Mouse (Mus musculus): ENCODE data around the gene Krt222.
"Not testable (repeated sequence)": the region's sequence is repeated elsewhere in the genome, so short reads cannot be mapped to it uniquely, and the experiment has no call there.

Krt222 gene

DNA sequence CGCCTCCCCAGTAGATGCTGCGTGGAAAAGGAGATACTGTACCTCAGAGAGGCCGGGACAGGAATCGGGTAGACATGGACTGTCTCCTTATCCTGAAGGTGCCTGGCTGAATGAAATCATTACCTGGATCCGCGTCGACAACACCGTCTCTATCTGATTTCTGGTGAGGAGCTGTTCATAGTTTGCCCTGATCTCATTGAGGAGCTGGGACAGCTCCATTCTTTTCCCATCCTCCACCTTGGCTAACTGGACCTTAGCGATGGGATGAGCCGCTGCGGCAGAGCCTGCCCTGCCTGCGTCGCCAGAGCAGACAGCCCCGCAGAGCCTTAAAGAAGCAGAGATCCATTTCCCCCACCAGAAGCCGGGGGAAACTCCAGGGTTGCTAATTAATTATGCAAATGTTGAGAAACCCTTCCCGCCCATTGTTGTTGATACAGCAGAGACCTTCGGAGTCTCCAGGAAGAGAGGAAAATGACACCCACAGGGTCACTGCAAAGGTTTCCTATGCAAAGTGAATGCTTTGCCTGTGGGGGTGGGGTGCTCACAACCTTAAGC is at the start of gene Krt222:
Gene Krt222 (minus strand): TSS at position 266 of the 555 bp plus-strand sequence.
- no peak for DNase-seq (ENCODE audit: low read depth, low spot score)

DNA sequence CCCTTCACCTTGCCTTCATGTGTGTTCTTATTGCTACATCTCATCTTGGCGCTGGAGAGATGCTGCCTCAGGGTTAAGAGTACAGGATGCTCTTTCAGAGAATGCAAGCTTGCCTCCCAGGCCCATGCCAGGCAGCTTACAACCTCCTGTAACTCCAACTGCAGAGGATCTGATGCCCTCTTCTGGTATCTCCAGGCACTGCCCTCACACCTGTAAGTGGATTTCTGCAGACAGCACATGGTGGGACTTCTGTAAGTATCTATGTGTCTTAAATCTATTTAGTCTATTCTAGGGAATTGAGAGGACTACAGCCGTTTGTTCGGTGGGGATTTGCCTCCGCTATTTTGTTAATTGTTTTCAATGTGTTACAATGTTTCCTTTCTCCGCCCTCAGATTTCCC is 49.0 kb upstream of the Krt222 start:
- peak; percentile 15 for DNase-seq (ENCODE audit: low read depth, low spot score)

DNA sequence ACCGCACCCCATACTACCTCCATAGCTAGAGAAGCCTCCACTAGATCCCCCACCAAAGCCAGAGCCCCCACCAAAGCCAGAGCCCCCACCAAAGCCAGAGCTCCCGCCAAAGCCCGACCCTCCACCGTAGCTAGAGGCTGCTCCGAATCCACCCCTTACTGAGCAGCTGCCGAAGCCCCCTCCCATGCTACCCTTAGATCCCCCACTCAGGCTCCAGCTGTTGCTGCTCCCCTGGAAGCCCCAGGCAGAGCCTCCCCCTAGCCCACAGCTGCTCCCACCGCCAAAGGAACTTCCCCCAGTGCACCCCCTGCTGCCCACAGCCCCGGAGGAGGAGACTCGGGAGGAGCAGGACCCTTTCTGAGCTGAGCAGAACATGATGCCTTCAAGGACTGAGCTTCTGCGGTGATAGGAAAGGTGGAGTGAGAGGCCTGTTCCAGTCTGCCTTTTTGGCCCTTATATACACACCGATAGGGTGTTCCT is 41.0 kb upstream of the Krt222 start, which contains the start of gene Krt24:
Gene Krt24 (minus strand): TSS at position 430 of the 480 bp plus-strand sequence.
- DNase-seq (ENCODE audit: low read depth, low spot score): no peak

DNA sequence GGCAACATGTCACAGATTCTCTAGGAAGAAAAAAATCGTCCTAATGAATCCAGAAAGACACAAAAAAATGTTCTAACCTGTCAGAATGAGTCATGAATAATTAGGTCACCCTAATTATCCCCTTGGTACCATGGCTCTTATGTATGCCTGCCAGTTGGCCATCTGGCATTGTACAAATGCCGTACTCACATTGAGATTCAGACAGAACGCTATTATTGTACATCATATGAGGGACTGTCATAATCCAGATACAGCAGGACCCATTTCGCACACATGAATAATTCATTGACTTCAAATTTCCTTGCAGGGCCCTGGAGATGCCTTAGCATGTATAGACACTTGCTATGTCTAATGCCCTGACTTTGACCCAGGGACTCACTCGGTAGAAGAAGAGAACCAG is 40.1 kb upstream of the Krt222 start:
- DNase-seq (ENCODE audit: low read depth, low spot score): no peak

DNA sequence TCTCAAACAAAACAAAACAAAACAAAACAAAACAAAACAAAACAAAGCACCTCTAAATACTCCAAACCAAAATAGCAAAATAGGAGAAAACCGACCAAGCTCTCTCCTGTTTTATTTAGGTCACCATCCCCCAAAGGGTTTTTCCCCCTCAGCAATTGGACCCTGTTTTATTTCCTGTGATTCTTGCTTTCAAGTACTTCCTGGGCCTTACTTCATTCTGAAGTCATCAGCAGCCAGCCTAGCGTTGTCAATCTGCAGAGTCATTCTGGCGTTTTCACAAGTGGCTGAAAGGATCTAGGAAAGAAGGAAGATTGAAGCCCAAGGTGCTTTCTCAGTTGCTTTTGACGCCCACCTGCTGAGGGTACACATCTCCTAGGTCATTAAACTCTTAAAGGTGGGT is 39.4 kb upstream of the Krt222 start:
- no peak for DNase-seq (ENCODE audit: low read depth, low spot score)

DNA sequence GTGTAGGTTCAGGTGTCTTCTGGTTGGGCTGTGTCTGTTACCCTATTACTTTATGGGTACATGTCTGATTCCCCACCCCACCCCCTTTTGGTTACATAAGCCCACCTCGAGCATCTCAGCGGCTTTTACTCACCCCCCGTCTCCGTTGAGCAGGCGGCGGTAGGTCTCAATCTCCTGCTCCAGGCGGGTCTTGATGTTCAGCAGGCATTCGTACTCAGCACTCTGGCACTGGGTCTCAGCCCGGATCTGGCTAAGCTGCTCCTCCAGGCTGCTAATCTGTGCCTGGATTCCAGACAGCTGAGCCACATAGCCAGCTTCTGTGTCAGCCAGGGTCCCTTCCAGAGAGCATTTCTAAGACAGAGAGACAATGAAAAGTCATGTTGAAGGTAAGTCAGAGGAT is 37.2 kb upstream of the Krt222 start:
- no peak for DNase-seq (ENCODE audit: low read depth, low spot score)

DNA sequence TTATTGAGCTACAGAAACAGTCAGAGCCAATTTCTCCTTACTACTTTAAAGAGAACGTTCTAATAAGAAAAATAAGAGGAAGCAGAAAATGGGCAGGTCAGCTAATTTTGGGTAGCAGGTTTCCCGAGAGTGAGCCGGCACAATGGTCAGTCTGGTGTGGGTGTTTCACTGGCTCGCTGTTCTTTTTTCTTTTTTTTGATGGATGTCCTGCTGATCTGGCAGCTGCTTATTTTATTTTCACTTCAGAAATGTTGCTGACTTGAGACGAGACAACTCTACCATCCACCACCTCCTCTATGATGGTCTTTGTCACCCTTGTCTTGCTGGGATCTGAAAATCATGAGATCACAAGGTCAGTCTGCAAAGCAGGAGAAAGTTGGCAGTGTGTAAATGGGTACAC is 36.1 kb upstream of the Krt222 start:
- DNase-seq (ENCODE audit: low read depth, low spot score): no peak

DNA sequence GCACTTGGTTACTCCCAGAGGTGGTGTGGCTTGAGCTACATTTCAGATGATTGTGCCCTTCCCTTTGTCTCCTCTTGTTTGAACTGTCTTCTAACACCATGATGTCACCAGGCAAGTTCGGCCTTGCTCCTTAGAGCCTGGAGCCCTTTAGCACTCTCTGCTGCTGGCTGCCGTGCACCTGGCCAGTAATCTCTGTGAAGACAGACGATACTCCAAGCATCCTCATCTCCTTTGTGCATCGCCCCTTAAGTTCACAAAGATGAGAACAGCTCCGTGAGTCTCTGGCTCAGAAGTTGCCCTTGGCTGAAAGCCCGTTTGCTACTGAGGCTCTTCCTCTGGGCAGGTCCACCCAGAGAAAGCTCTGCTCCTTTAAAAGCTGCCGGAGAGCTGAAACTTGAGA is 32.9 kb upstream of the Krt222 start:
- DNase-seq (ENCODE audit: low read depth, low spot score): no peak

DNA sequence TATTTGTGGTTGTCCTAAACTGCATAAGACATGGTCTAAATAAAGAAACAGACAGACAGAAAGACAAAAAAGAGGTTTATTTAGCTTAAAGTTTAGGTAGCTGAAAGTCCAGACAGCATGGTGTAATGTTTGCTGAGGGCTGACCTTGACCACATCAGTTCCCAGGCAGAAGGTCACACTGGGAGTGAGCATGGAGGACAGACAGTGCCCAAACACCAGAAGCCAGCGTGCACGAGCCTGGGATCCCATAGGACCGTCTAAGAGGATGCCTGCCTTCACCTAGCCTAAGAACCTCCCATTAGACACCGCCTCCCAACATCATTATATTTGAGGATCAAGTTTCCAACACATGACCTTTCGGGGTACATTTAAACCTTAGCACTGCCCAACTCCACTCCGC is 31.7 kb upstream of the Krt222 start:
- DNase-seq (ENCODE audit: low read depth, low spot score): no peak

DNA sequence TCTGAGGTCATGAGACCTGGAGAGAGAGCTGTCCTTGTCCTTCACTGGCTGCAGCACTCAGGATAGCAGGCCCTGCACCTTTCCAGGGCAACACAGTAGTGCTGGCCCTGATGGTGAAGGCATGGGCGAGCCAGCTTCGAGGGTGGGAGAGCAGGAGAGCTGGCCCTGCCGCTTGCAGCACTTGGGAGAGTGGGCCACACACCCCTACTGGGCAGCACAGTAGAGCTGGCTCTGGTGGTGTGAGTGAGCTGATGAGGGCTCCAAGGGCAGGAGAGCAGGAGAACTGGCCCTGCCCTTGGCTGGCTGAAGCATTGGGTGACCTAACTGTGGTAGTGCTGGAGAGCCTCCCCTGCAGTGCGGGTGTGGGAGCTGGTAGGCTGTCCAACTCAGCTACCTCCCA is 28.8 kb upstream of the Krt222 start:
- no peak for DNase-seq (ENCODE audit: low read depth, low spot score)

DNA sequence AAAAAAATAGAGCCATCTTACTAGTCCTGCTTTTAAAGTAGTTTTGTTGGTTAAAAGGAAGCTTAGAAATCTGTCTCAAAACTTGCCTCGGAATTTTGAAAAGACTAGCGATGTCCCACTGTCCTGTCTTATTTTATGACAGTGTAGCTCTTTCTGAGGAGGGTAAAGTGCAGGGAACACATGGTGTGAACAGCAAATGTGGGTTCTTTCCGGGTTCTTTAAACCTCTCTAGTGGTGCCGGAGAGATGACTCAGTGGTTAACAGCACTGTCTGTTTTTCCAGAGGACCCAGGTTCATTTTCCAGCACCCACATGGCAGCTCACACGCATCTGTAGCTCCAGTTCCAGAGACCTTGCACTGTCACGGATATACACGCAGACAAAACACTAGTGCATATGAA is 25.3 kb upstream of the Krt222 start:
- DNase-seq (ENCODE audit: low read depth, low spot score): no peak

DNA sequence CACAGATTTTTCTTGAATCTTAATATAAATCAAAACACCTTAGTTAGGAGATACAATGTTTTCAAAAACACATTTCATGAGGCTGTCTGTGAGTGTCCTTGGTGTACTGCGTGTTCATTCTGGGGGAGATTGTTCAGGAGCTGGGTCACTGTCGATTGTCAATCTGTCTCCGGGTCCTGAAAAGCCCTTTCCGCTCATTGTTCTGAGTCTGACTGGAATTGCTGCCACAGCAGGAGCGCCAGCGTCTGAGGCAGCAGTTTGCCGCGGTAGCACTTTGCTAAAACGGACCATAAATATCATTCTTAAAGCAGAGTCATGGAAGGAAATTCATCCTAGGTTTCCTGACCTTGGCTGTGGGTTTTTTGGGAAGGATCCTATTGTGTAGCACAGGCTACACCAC is 21.9 kb upstream of the Krt222 start:
- no peak for DNase-seq (ENCODE audit: low read depth, low spot score)

DNA sequence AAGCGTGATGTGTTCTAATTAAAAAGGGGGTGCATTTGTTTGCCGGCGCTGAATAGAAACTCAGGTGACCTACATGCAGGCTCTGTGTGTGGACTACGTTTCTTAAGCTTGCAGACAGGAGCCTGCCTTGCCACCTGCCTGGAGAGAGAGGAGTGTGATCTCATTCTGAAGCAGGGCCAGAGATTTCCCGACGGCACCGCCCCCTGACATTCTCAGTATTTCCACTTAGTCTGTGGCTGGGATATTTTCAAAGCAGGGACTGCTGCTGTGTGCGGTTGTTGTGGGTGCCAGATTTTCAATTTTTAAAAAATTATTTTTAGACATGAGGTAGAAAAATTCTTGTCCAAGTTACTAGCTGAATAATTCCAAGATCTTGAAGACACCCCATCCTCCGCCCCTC is 21.3 kb upstream of the Krt222 start:
- no peak for DNase-seq (ENCODE audit: low read depth, low spot score)

DNA sequence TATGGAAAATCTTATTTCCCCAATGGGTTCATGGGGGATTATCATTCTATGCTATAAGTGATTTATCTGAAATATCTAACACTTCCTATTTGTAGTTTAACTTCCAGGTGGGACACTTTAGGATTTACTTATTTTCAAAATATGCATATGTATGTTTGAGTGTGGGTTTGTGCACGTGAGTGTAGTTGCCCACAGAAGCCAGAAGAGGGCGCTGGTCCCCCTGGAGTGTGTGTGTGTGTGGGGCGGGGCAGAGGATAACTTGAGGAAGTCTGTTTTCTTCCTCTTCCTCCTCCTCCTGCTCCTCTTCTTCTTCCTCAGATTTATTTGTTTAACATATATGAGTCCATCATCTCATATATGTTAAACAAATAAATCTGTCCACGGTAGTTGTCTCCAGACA is 12.3 kb upstream of the Krt222 start:
- no peak for DNase-seq (ENCODE audit: low read depth, low spot score)

DNA sequence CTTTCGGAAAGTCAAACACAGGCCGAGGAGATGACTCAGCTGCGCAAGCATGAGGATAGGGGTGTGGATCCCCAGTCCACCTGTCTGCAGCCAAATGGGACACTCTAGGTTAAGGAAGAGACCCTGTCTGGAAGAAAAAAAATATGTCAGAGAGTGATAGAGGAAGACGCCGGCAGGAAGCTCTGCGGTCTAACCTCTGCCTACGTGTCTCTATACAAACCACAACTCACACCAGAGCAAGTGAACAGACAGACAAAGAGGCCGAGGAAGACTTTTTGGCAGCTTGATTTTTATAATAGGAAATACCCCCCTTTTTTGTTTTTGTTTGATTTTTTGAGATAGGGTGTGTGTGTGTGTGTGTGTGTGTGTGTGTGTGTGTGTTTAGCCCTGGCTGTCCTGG is 11.4 kb upstream of the Krt222 start:
- DNase-seq (ENCODE audit: low read depth, low spot score): no peak

DNA sequence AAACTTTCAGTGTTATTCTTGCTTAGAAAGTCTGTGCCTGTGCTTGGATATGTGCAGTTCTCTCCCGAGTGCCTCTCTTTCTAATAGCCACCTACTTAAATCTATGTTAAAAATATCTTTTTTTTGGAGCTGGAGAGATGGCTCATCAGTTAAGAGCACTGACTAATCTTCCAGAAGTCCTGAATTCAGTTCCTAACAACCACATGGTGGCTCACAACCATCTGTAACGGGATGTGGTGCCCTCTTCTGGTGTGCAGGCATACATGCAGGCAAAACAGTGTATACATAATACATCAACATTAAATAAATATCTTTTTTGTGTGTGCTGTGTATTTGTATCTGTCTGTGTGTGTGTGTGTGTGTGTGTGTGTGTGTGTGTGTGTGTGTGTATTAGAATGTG is 10.0 kb upstream of the Krt222 start:
- no peak for DNase-seq (ENCODE audit: low read depth, low spot score)

DNA sequence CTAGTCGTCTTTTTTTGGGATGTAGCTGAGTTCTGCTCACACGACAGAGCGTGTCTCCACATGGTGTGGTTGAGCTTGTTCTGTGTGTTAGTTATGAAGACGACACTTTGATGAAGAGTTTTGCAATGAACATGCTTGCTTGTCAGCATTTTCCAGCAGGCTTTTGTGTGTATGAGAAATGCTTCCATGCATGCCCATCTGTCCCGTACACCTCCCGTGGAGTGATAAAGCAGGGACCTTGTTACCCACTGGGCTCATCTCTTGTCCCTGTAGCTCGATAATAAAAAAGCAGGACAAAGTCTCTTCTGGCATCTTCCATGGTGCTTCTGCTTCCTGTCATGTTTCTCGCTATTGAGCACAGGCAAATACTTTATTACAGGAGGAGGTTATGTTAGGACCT is 8.8 kb upstream of the Krt222 start:
- DNase-seq (ENCODE audit: low read depth, low spot score): no peak

DNA sequence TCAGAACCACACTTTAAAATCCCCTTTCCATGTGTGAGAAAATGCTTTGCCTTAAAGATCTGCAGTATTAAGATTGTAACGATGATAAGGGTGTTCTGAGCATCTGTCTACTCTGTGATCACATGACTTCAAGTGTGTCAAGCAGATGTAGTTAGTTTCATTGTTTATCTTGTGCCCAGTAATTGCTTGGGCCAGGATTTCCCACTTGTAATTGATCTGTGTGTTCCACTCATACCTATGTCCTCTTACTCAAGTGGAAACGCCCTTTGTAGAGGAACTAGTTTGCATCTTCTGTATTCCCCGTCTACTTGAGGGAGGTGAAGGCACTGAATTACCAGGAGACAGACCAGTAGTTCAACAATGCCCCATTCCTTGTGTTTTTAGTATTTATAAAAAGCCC is 6.8 kb upstream of the Krt222 start:
- DNase-seq (ENCODE audit: low read depth, low spot score): no peak

DNA sequence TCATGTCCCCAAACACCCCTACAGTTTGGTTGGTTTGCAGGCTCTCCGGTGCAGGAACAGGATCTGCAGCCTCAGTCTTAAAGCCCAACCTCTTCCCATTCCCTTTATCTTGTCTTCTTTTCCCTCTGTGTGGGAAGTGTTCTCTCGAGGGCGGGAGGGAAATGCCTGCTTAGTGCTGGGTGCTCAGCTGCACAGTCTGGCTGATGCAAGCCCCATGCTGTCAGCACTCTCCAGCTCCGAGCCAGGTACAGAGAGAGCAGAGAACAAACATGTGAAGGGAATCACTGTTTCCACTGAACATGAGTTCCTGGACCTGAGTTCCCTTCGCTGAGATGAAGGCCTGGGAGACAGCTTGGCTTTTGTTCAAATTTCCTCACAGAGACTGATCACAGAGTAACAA is 6.4 kb upstream of the Krt222 start:
- no peak for DNase-seq (ENCODE audit: low read depth, low spot score)

DNA sequence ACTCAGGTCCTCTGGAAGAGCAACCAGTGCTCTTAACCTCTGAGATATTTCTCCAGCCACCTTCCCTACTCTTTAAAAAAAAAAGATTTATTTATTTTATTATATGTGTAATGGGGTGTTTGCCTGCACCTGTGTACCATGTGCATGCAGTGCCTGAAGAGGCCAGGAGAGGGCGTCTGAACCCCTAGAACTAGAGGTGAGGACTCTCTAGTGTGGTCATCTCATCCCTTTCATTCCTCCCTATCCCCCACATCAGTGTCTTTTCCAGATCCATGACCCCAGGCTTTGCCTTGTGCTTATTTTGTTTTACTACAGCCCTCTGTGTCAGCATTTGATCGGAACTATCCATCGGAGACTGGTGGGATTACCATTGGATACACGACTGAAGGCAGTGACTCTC is 5.2 kb upstream of the Krt222 start:
- DNase-seq (ENCODE audit: low read depth, low spot score): no peak

DNA sequence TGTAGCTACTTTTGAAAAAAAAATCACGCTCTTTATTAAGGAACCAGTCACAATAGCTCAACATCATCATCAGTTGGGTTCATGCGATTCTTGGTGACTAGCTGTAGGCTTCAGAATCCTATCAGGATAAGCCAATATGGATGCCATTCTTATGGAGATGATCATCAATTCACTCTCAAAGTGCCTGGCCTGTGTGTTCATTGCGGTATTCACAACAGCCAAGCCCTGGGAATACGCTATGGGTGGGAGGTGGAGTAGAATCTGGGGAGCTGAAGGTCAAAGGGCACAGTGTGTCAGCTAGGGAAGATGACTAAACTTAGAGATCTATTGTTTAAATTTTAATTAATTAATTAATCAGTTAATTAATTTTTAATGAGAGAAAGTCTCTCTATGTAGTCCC is 4.0 kb upstream of the Krt222 start:
- no peak for DNase-seq (ENCODE audit: low read depth, low spot score)

DNA sequence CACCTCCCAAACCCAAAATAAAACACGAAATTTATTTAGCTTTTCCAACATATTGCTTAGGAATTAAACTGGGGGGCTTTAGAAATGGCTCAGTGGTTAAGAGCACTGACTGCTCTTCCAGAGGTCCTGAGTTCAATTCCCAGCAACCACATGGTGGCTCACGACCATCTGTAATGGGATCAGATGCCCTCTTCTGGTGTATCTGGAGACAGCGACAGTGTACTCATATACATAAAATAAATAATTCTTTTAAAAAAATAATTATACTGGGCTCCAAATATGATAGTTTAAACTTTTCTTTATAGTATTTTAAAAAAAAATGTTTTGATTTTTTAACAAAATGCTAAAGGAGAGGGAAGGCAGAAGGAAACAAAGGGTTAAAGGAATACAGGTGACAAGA is 634 bp upstream of the Krt222 start:
- not testable (repeated sequence) for DNase-seq (ENCODE audit: low read depth, low spot score)

DNA sequence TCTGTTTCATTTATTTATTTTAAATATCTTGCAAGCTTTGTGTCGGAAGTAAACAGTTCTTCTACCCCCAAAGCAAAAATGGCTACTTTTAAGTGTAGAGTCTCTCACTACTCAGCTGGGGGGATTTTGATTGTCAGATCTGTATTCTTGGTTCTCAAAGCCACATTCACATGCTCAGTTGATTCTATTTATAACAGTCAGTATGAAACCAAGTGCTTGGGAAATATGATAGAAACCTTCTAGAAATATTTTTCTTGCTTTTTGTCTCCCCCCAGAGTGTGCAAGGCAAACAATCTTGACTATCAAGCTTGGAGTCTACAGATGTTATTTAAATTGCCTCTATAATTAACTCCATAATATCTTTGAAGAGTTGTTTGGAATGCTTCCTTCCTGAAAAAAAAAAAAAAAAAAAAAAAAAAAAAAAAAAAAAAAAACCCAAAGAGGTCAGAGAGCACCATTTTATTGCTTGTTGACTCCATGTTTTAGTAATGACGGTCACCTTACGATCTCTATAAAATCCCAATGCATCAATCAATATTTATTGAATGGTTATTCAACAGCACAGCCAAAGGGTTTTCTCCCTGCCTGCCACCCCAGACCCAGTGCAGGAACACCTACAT is 575 bp downstream of the Krt222 start:
- DNase-seq (ENCODE audit: low read depth, low spot score): no peak

DNA sequence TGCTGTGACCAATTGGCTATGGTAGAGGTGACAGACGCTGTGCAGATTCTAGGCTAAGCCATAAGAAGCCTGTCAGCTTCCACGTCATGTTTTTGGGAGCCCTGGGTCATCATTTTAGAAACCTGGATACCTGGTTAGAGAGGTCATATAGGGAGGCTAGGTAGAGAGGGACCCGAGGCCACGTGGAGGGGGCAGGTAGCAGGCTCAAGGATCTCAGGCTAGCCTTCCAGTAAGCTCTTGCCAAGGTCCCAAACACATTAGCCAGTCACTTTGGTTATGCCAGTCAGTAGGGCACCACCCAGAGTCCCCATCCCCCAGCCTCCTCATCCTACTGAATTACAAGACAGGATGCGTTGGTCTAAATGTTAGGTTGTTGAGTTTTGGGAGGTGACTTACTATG is 1.8 kb downstream of the Krt222 start:
- DNase-seq (ENCODE audit: low read depth, low spot score): no peak
